Mouse (Mus musculus): Measurements from ENCODE around the gene Rims1. TPM values are rescaled to one million over a fixed set of nuclear protein-coding genes. Genes with fewer than 3 reads are reported as not detected.

Gene Rims1
- total RNA-seq, 2 experiments from 2014 or later: 420 to 429 TPM

GRCm38 (mm10) chr1:22476220-22476619 lies 329.6 kb downstream of the Rims1 start:
- DNase-seq (ENCODE audit: low spot score in 2 of 2): no peak
- intact Hi-C loops (cut with DNase I): no loop called here

GRCm38 (mm10) chr1:22467033-22467432 lies 338.8 kb downstream of the Rims1 start:
- intact Hi-C loops (cut with DNase I): no loop called here
- no peak for DNase-seq (ENCODE audit: low spot score in 2 of 2)

DNA sequence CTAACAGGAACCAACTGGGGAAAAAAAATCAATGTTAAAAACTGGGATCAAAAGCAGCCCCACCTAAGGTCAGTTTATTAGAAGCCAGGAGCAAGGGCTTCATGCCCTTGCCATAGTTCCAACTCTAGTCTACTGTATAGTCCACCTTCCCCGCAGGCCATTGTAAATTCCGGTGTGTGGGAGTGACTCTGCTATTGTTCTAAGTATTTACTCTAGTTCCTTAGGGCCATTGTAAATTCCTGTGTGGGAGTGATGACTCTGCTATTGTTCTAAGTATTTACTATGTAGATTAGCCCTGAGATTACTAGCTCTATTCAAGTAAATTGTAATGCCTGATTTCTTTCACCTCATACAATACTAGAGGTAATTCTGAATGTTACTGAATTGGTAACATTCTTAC lies 339.2 kb downstream of the Rims1 start:
- intact Hi-C loops (cut with DNase I): no loop called here

GRCm38 (mm10) chr1:22424020-22424419 lies 381.8 kb downstream of the Rims1 start:
- intact Hi-C loops (cut with DNase I): no loop called here

More for the DNA sequence above, 339.2 kb downstream of the Rims1 start:
- no peak for DNase-seq (ENCODE audit: low spot score in 2 of 2)

DNA sequence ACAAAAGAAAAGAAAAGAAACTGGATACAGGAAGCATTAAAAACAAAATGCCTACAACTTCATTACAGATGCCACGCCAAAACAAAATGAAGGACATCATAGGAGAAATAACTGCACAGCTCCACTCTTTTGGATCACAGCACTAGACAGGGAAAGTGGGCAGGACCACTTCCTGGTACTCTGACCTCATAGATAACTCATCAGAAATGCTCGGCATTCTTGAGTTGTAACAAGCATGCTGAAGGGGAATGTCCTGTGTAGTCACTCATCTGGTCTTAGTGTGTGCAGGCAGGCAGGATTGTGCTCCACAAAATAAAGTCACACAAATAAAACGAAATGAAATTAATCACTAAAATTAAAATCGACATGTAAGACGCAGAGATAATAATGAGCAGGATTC lies 383.7 kb downstream of the Rims1 start:
- DNase-seq (ENCODE audit: low spot score in 2 of 2): no peak
- intact Hi-C loops (cut with DNase I): no loop called here

More at GRCm38 (mm10) chr1:22424020-22424419, 381.8 kb downstream of the Rims1 start:
- no peak for DNase-seq (ENCODE audit: low spot score in 2 of 2)

DNA sequence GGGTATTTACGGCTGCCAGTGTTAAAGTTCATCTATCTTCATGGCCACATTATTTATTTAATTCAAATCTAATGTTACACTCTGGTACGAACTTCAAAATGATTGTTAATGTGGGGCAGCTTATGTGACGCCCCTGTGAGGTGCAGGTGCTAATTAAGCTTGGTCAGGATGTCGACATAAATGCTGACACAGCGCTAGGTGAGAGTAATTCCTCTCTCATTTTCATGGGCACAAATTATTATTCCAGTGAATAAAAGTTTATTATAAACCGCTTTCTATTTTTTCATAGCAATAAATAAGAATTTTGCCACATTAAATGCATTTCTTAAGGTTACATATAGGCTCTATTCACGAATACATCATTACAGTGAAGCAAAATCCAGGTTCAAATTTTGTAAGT lies 395.6 kb downstream of the Rims1 start:
- DNase-seq (ENCODE audit: low spot score in 2 of 2): no peak
- intact Hi-C loops (cut with DNase I): no loop called here

GRCm38 (mm10) chr1:22386361-22386760 lies 419.4 kb downstream of the Rims1 start:
- no peak for DNase-seq (ENCODE audit: low spot score in 2 of 2)
- intact Hi-C loops (cut with DNase I): no loop called here

- DNase-seq (ENCODE audit: low spot score in 2 of 2): no peak
- intact Hi-C loops (cut with DNase I): no loop called here
Observed at GRCm38 (mm10) chr1:22377652-22378051, 428.1 kb downstream of the Rims1 start.

DNA sequence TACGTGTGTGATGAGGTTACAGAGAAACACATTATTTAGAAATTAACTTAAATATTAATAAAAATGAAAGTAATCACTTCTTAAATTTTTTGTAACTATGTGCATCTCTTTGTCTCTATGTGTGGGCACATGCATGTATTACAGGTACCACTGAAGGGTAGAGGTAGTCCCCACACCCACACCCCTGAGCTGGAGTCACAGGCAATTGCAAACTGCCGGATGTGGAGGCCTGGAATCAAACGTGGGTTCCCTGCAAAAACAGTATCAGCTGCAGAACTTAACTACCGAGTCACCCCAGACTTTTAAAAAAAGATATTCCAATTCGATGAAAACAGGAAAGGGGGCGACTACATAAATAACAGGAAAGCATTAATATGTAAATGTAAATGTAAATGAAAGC lies 428.7 kb downstream of the Rims1 start:
- intact Hi-C loops (cut with DNase I): no loop called here
- DNase-seq (ENCODE audit: low spot score in 2 of 2): no peak

DNA sequence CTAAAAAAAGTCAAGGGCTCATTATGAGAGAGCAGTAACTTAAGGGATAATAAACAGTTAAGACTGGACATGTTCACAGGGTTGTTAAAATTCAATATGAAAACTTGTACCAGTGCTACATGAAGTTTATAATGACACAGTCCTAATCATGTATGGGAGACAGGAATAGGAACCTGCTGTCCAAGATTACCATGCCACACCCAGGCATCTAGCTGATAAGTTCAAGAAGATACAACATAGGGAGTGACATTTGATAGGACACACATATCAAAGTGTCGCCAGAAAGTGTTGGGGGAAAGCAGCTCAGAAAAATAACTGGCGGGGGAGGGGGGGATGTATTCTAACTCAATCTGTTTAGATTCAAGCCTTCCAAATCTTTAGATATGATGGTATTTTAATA lies 449.6 kb downstream of the Rims1 start:
- DNase-seq (ENCODE audit: low spot score in 2 of 2): no peak
- intact Hi-C loops (cut with DNase I): no loop called here

DNA sequence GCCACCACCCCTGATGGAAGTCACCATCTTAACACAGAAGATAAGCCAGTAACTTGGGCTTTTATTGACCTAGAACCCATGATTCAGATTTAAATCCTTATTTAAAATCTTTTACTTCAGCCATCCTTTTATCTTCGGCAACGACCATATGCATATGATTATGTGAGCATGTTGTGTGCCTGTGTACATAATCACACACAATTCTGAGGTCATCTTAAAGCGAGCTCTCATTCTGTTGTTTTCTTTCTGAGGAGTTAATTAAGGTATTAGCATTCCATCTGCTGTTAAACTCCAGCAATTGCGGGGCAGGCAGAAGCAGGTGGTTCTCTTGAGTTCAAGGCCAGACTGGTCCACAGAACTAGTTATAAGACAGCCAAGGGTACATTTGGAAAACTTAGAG lies 452.1 kb downstream of the Rims1 start:
- intact Hi-C loops (cut with DNase I): no loop called here
- DNase-seq (ENCODE audit: low spot score in 2 of 2): no peak

DNA sequence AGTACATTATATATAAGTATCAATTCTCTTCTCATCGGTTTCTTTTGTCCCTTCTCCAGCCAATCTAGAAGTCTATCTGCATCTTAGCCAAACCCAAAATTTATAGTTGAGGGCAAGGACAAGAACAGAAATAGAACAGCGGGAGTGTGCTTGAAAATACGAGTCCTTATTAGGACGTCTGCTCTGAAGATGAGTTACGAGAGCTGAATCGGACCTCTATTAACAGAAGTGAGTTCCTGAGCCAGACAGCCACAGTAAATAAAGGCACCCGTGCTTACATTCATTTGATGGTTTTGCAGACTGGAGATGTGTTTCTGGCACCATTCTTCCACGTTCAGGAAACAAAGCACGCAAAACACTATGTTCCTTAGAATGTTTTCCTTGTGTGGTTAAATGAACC lies 466.9 kb downstream of the Rims1 start:
- intact Hi-C loops (cut with DNase I): no loop called here
- DNase-seq (ENCODE audit: low spot score in 2 of 2): no peak

GRCm38 (mm10) chr1:22320941-22321676 lies 484.7 kb downstream of the Rims1 start:
- DNase-seq (ENCODE audit: low spot score in 2 of 2): no peak

DNA sequence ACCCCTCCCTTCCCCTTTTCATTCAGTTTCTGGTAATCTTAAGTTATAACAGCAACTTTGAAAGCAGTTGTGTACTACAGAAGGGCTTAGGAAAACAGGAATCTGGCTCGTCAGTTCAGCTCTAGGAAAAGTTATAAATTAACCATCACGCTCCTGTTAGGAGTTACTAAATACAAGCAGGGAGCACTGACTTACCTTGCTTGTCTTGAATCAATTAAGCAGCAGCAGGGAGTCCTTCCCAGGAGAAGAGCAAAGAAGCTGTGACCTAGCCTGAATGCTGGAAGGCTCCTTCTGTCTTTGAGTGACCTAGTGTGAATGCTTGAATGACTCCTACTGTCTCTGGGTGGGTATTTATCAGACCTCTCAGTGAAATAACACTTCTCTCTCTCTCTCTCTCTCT lies 490.3 kb downstream of the Rims1 start:
- intact Hi-C loops (cut with DNase I): no loop called here
- no peak for DNase-seq (ENCODE audit: low spot score in 2 of 2)

More at GRCm38 (mm10) chr1:22320941-22321676, 484.7 kb downstream of the Rims1 start:
- intact Hi-C loops (cut with DNase I): no loop called here

DNA sequence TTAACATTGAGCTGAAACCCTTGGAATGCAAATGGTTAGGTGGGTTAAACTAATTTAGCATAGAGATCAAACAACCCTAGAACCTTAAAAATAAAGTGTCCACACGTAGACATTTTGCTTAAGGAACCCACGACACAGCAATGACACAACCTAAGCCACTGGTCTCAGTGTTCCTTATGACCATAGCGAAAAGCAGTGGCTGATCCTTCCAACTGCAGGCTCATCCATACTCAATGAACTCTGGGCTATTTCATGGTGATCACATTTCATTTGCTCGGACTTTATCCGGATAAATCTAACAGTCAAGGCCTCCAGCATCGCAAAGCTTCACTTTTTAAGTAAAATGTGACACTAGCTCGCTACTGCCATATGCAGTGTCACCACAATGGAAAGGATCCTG lies 494.3 kb downstream of the Rims1 start:
- intact Hi-C loops (cut with DNase I): no loop called here
- no peak for DNase-seq (ENCODE audit: low spot score in 2 of 2)

- intact Hi-C loops (cut with DNase I): no loop called here
- no peak for DNase-seq (ENCODE audit: low spot score in 2 of 2)
Observed at GRCm38 (mm10) chr1:22306519-22306918, 499.3 kb downstream of the Rims1 start.

GRCm38 (mm10) chr1:22305932-22306331 lies 499.9 kb downstream of the Rims1 start:
- DNase-seq (ENCODE audit: low spot score in 2 of 2): no peak
- intact Hi-C loops (cut with DNase I): no loop called here

DNA sequence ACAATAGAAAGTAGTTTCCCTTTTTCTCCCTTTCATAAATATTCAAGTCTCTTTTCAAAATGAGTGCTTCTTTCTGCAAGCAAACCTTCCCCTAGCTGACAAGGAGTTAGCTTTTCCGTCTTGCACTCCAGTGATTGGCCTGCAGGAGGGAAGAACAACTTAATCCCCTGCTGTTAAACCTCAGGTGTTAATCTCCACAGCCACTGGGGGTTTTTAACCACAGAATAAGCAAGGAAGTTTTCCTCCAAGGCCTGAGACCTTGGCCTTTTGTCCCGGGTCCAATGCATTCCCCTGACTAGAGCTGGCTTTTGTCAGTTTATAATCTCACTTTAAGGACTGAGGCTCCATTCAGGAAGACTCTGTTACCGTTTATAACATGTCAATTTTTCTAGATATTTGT lies 511.8 kb downstream of the Rims1 start:
- DNase-seq (ENCODE audit: low spot score in 2 of 2): no peak
- intact Hi-C loops (cut with DNase I): no loop called here

- intact Hi-C loops (cut with DNase I): no loop called here
- no peak for DNase-seq (ENCODE audit: low spot score in 2 of 2)
Observed at GRCm38 (mm10) chr1:22293310-22293709, 512.5 kb downstream of the Rims1 start.

GRCm38 (mm10) chr1:22286807-22287206 lies 519.0 kb downstream of the Rims1 start:
- intact Hi-C loops (cut with DNase I): no loop called here
- no peak for DNase-seq (ENCODE audit: low spot score in 2 of 2)

DNA sequence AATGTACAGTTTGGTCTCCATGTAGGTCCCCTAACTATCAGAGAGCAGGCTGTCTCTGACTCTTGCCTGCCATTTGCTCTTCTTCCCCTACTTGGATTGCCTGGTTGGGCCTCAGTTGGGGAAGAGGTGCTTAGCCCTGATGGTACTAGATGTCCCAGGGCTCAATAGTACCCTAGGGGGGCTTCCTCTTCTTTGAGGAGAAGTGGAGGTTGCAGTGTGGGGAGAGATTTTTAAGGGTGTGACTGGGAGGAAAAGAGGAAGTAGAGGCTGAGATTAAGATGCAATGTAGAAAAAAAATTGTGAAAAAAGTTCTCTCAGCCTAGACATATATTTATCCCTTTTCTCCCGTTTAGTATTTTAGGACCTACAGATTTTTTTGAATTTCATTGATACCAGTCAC lies 525.8 kb downstream of the Rims1 start:
- DNase-seq (ENCODE audit: low spot score in 2 of 2): no peak
- intact Hi-C loops (cut with DNase I): no loop called here

DNA sequence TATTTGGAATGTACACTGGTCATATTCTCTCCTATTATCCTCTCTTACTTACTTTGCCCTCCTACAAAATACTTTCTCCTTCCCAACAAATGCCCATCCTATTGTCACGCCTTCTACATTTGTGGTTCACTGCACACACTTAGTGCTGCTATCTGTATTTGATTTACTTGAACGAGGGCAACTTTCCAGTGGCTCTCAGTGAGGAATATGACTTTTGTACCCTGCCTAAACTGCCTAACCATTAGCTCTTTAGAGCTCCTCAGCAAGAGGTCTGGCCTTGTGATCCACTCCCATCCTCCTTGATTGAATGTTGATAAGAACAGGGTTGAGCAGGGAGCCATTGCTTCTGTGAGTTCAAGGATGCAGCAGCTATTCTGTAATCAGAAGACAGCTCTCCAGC lies 531.7 kb downstream of the Rims1 start:
- DNase-seq (ENCODE audit: low spot score in 2 of 2): no peak
- intact Hi-C loops (cut with DNase I): no loop called here

All from left cerebral cortex, postnatal 25 days (tissue).